ENCODE assay signal across 8 mouse cellular contexts in genomic region chr7:144896294-144897218, GRCm38 (mm10). TPM values are rescaled to one million over a fixed set of nuclear protein-coding genes. Genes with fewer than 3 reads are reported as not detected.
A peak's percentile ranks its signal among the peaks of the same experiment; 100 is the strongest.
DNase-seq lines count a peak whose midpoint lies in the region; ATAC-seq and TF ChIP-seq lines count a peak whose summit lies in the region.

Fgf15 (plus strand) TSS chr7:144896531.

- no peaks in the 10 kb centered on the region for H3K36me3 ChIP-seq in lung, embryonic 15.5 days
- H3K36me3 ChIP-seq in hindbrain, embryonic 12.5 days = no peaks in the 10 kb centered on the region
- no peaks in the 10 kb centered on the region for H3K36me3 ChIP-seq in liver, postnatal 0 days (replicated peaks; ENCODE audit: insufficient read depth, low read length)

- H3K4me1 ChIP-seq in lung, embryonic 15.5 days = peaks cover 24% of the 10 kb centered on the region
- H3K4me1 ChIP-seq in hindbrain, embryonic 12.5 days = peaks cover 32% of the 10 kb centered on the region
- H3K4me1 ChIP-seq in liver, postnatal 0 days (ENCODE audit: insufficient read depth) = peaks cover 10% of the 10 kb centered on the region

- peaks cover 70% of the 10 kb centered on the region for H3K27me3 ChIP-seq in lung, embryonic 15.5 days
- H3K27me3 ChIP-seq in hindbrain, embryonic 12.5 days = peaks cover 59% of the 10 kb centered on the region
- peaks cover 59% of the 10 kb centered on the region for H3K27me3 ChIP-seq in liver, postnatal 0 days (ENCODE audit: insufficient read depth, low read length)

- H3K27ac ChIP-seq in lung, embryonic 15.5 days = no peak within 1 kb of the TSS
- peak within 1 kb of the TSS; percentile 71 for H3K27ac ChIP-seq in hindbrain, embryonic 12.5 days
- H3K27ac ChIP-seq in liver, postnatal 0 days (ENCODE audit: low read depth) = no peak within 1 kb of the TSS

- H3K4me2 ChIP-seq in lung, embryonic 15.5 days = peak within 1 kb of the TSS; percentile 94
- peak within 1 kb of the TSS; percentile 85 for H3K4me2 ChIP-seq in hindbrain, embryonic 12.5 days (replicated peaks)
- H3K4me2 ChIP-seq in liver, postnatal 0 days (ENCODE audit: low read depth, low read length) = peak within 1 kb of the TSS; percentile 78

- no peak for TF ChIP-seq EP300 in liver, postnatal 0 days (IDR thresholded peaks at IDR 0.05; ENCODE audit: low read depth)

- peak; percentile 46; the same call in 1 of the 2 replicates for ATAC-seq in lung, embryonic 15.5 days (ENCODE audit: borderline replicate concordance, extremely low read depth, low FRiP score, low TSS enrichment)
- peak; percentile 24; the same call in 1 of the 2 replicates for ATAC-seq in common myeloid progenitor, adult 5-6 weeks (replicated peaks; ENCODE audit: low read depth, poor library complexity, severe bottlenecking)
- ATAC-seq in hindbrain, embryonic 12.5 days (ENCODE audit: low FRiP score) = peak; percentile 20
- ATAC-seq in liver, postnatal 0 days = no peak

- TF ChIP-seq CTCF in liver, postnatal 0 days (IDR thresholded peaks at IDR 0.05; ENCODE audit: low read depth) = no peak

- no peaks in the 10 kb centered on the region for H3K9me3 ChIP-seq in lung, embryonic 15.5 days
- no peaks in the 10 kb centered on the region for H3K9me3 ChIP-seq in hindbrain, embryonic 12.5 days (replicated peaks)
- H3K9me3 ChIP-seq in liver, postnatal 0 days (ENCODE audit: low read length) = no peaks in the 10 kb centered on the region

- peak within 1 kb of the TSS; percentile 46 for H3K4me3 ChIP-seq in lung, embryonic 15.5 days
- peak within 1 kb of the TSS; percentile 47 for H3K4me3 ChIP-seq in hindbrain, embryonic 12.5 days
- peak within 1 kb of the TSS; percentile 40 for H3K4me3 ChIP-seq in liver, postnatal 0 days (ENCODE audit: low read depth, low read length)

- WGBS in lung, embryonic 15.5 days = under 1% methylated on average over 65 of the region's 65 CpGs
- WGBS in hindbrain, embryonic 12.5 days = under 1% methylated on average over 65 of the region's 65 CpGs
- 2% methylated on average over 65 of the region's 65 CpGs for WGBS in liver, postnatal 0 days (ENCODE audit: insufficient replicate concordance)

- H3K9ac ChIP-seq in lung, embryonic 15.5 days = peak within 1 kb of the TSS; percentile 36
- peak within 1 kb of the TSS; percentile 59 for H3K9ac ChIP-seq in hindbrain, embryonic 12.5 days
- no peak within 1 kb of the TSS for H3K9ac ChIP-seq in liver, postnatal 0 days (replicated peaks)

- no peak for DNase-seq in lung, postnatal 36 days
- no peak for DNase-seq in liver, postnatal 0 days
- no peak for DNase-seq in spleen, postnatal 4 days (ENCODE audit: low spot score in 2 of 2)
- DNase-seq in cerebellum, adult 11 months = no peak
- no peak for DNase-seq in layer of hippocampus, adult 9-11 months

RNA-seq across cellular contexts. Expression of gene Fgf15, which starts in this region (rescaled TPM):
- polyA plus RNA-seq in lung, embryonic 15.5 days (2015; fragmentation: Nextera tagmentation; extraction: Ambion mirVana) = not detected in 2 replicates
- not detected in 2 replicates for total RNA-seq in common myeloid progenitor, adult 5-6 weeks (2017)
- 62.0 and 66.7 TPM in 2 replicates for polyA plus RNA-seq in hindbrain, embryonic 12.5 days (2016; fragmentation: Nextera tagmentation; extraction: Ambion mirVana)
- not detected in 2 replicates for polyA plus RNA-seq in liver, postnatal 0 days (2015; fragmentation: Nextera tagmentation; extraction: Ambion mirVana)

Comparison
In these comparisons a context has a peak if more than half of its experiments do, and no peak if none do; other contexts are left out.
1. RNA of gene Fgf15 (polyA plus RNA-seq): 62.0 to 66.7 TPM in hindbrain, embryonic 12.5 days; not detected in liver, postnatal 0 days and not detected in lung, embryonic 15.5 days; every median in the first group is over 10 times any median in the second.
2. Peak in ATAC-seq, H3K4me3 ChIP-seq, H3K9ac ChIP-seq and H3K4me2 ChIP-seq in lung, embryonic 15.5 days; RNA of the gene not detected or under 1 TPM.
3. Peak in ATAC-seq in common myeloid progenitor, adult 5-6 weeks; RNA of the gene not detected or under 1 TPM.
4. Peak in every context shown above with its lines, with median percentiles within 50 percentile points of each other: H3K4me2 ChIP-seq and H3K4me3 ChIP-seq.